Mouse (Mus musculus): ENCODE measurements around the gene Klhdc8a. TPM values are rescaled to one million over a fixed set of nuclear protein-coding genes. Genes with fewer than 3 reads are reported as not detected.

Gene Klhdc8a
- polyA plus RNA-seq, 1 experiment from 2014 or later = 0.05 TPM

GRCm38 (mm10) chr1:132355841-132356242, 57.4 kb downstream of the Klhdc8a start:
- Histone ChIP-seq H3K9me3 (ENCODE audit: control insufficient read depth, low read length) (no peaks in the 10 kb centered on the region), H3K27me3 (replicated peaks; ENCODE audit: control insufficient read depth, insufficient read depth, low read length) (no peaks in the 10 kb centered on the region), H3K4me1 (replicated peaks; ENCODE audit: control insufficient read depth, insufficient read depth, low read length) (peaks cover 8% of the 10 kb centered on the region), H3K4me2 (no peak overlapping the region), H3K4me3 (ENCODE audit: low read depth, low read length) (no peak overlapping the region), H3K9ac (ENCODE audit: low read depth, low read length) (no peak overlapping the region), H3K27ac (ENCODE audit: low read depth, low read length) (no peak overlapping the region), H3K36me3 (ENCODE audit: control insufficient read depth, insufficient read depth, low read length) (peaks cover 20% of the 10 kb centered on the region)
- ATAC-seq (replicated peaks; ENCODE audit: low FRiP score) (peak; percentile 30), DNase-seq (ENCODE audit: low spot score) (peak; percentile 76)
- WGBS = 0% methylated on average over 3 of the region's 3 CpGs

GRCm38 (mm10) chr1:132356841-132357240, 58.4 kb downstream of the Klhdc8a start:
- H3K9me3 ChIP-seq (ENCODE audit: control insufficient read depth, low read length) = no peaks in the 10 kb centered on the region
- H3K27me3 ChIP-seq (replicated peaks; ENCODE audit: control insufficient read depth, insufficient read depth, low read length) = no peaks in the 10 kb centered on the region
- peaks cover 8% of the 10 kb centered on the region for H3K4me1 ChIP-seq (replicated peaks; ENCODE audit: control insufficient read depth, insufficient read depth, low read length)
- H3K27ac ChIP-seq (ENCODE audit: low read depth, low read length) = no peak overlapping the region
- no peak overlapping the region for H3K4me3 ChIP-seq (ENCODE audit: low read depth, low read length)
- H3K9ac ChIP-seq (ENCODE audit: low read depth, low read length) = no peak overlapping the region
- 76% methylated on average over 1 of the region's 1 CpGs for WGBS
- no peak for DNase-seq (ENCODE audit: low spot score)
- no peak overlapping the region for H3K4me2 ChIP-seq
- H3K36me3 ChIP-seq (ENCODE audit: control insufficient read depth, insufficient read depth, low read length) = peaks cover 23% of the 10 kb centered on the region
- no peak for ATAC-seq (replicated peaks; ENCODE audit: low FRiP score)

Other genes starting within 250 kb of the Klhdc8a start
- 9.9 and 10.8 TPM in 2 replicates for gene Mfsd4a, start 230.6 kb upstream of the Klhdc8a start, polyA plus RNA-seq (2014; fragmentation: Nextera tagmentation; extraction: Ambion mirVana)
- 4.1 and 4.4 TPM in 2 replicates for gene Cdk18, start 158.9 kb upstream of the Klhdc8a start, polyA plus RNA-seq (2014; fragmentation: Nextera tagmentation; extraction: Ambion mirVana)
- 0.27 TPM in 1 of 2 replicates, not detected in the other for gene Lemd1, start 107.2 kb upstream of the Klhdc8a start, polyA plus RNA-seq (2014; fragmentation: Nextera tagmentation; extraction: Ambion mirVana)
- 0.04 and 0.08 TPM in 2 replicates for gene AC124108.1, start 107.2 kb upstream of the Klhdc8a start, polyA plus RNA-seq (2014; fragmentation: Nextera tagmentation; extraction: Ambion mirVana)
- not detected in 2 replicates for gene Gm10188, start 68.9 kb upstream of the Klhdc8a start, polyA plus RNA-seq (2014; fragmentation: Nextera tagmentation; extraction: Ambion mirVana)
- 1.2 and 2.0 TPM in 2 replicates for gene Nuak2, start 17.5 kb downstream of the Klhdc8a start, polyA plus RNA-seq (2014; fragmentation: Nextera tagmentation; extraction: Ambion mirVana)
- 24.6 and 28.1 TPM in 2 replicates for gene Tmcc2, start 92.7 kb downstream of the Klhdc8a start, polyA plus RNA-seq (2014; fragmentation: Nextera tagmentation; extraction: Ambion mirVana)
- 7.2 TPM in 2 replicates for gene Dstyk, start 118.9 kb downstream of the Klhdc8a start, polyA plus RNA-seq (2014; fragmentation: Nextera tagmentation; extraction: Ambion mirVana)
- 46.6 and 53.8 TPM in 2 replicates for gene Rbbp5, start 178.7 kb downstream of the Klhdc8a start, polyA plus RNA-seq (2014; fragmentation: Nextera tagmentation; extraction: Ambion mirVana)
- 2.5 and 3.1 TPM in 2 replicates for gene Tmem81, start 207.6 kb downstream of the Klhdc8a start, polyA plus RNA-seq (2014; fragmentation: Nextera tagmentation; extraction: Ambion mirVana)
- gene Cntn2, start 244.6 kb downstream of the Klhdc8a start, polyA plus RNA-seq (2014; fragmentation: Nextera tagmentation; extraction: Ambion mirVana) = 0.35 and 0.60 TPM in 2 replicates